Mouse (Mus musculus): Measurements from ENCODE around the gene Plin5.
"Not testable (repeated sequence)": the region's sequence is repeated elsewhere in the genome, so short reads cannot be mapped to it uniquely, and the experiment has no call there.

Gene Plin5

GRCm38 (mm10) chr17:56074097-56074826 is 43.1 kb downstream of the Plin5 start:
- DNase-seq (ENCODE audit: low read depth): peak; percentile 89

- DNase-seq (ENCODE audit: low read depth): no peak
Measured at GRCm38 (mm10) chr17:56072243-56072642, 45.2 kb downstream of the Plin5 start.

GRCm38 (mm10) chr17:56071126-56071525 is 46.3 kb downstream of the Plin5 start:
- no peak for DNase-seq (ENCODE audit: low read depth)

- DNase-seq (ENCODE audit: low read depth): no peak
Measured at GRCm38 (mm10) chr17:56069066-56069465, 48.3 kb downstream of the Plin5 start.

GRCm38 (mm10) chr17:56066451-56066850 is 50.9 kb downstream of the Plin5 start:
- no peak for DNase-seq (ENCODE audit: low read depth)

DNA sequence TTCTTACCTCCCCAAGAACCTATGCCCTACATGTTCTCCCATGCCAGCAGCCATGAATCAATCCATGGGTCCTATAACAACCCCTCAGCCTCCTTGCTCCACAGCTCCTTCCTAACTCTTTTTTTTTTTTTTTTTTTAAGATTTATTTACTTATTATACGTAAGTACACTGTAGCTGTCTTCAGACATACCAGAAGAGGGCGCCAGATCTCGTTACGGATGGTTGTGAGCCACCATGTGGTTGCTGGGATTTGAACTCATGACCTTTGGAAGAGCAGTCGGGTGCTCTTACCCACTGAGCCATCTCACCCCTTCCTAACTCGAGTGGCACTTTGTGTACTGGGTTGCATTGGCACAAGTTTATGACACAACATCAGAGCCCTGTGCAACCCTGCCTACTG is 51.7 kb downstream of the Plin5 start:
- DNase-seq (ENCODE audit: low read depth): not testable (repeated sequence)

GRCm38 (mm10) chr17:56062081-56062480 is 55.3 kb downstream of the Plin5 start:
- no peak for DNase-seq (ENCODE audit: low read depth)

Measured in naive thymus-derived CD4-positive, alpha-beta T cell, adult 2 months (primary cell).